Mouse (Mus musculus): Measurements from ENCODE around the gene Prdm5. TPM values are rescaled to one million over a fixed set of nuclear protein-coding genes. Genes with fewer than 3 reads are reported as not detected.
A peak's percentile ranks its signal among the peaks of the same experiment; 100 is the strongest.

Prdm5 gene
- polyA plus RNA-seq, 1 experiment from 2014 or later = 5.7 TPM

DNA sequence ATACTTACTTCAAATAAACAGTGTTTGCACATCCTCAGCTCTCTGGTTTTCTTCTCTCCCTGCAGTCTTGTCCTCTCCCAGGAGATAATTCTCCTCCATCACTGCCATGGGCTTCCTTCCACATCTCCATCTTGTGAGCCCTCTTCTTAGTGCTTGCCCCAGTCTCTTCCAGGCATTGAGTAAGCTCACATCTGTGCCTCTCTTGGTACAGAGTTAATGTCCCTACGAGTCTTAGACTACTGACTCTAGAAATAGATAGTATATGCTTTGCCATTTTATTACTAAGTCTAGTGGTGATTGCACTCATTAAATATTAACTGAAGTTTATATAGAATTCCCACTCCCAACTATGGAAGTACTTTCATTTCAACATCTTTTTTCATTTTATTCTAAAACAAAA is 154.0 kb downstream of the Prdm5 start:
- peak; percentile 41; the same call in 1 of the 2 replicates for ATAC-seq (ENCODE audit: low FRiP score, low TSS enrichment)
- 9% methylated on average over 1 of the region's 1 CpGs for WGBS
- H3K27ac ChIP-seq (replicated peaks; ENCODE audit: low read depth, low read length) = no peak overlapping the region
- no peaks in the 10 kb centered on the region for H3K27me3 ChIP-seq (ENCODE audit: control insufficient read depth, insufficient read depth, low read length)
- H3K4me1 ChIP-seq (ENCODE audit: control insufficient read depth, insufficient read depth, low read length) = 0 out of 2 replicates have a peak, but pooled peaks cover 3% of the 10 kb centered on the region
- no peak overlapping the region for H3K4me3 ChIP-seq (replicated peaks; ENCODE audit: low read depth, low read length)
- DNase-seq = no peak
- H3K9ac ChIP-seq (replicated peaks; ENCODE audit: low read length) = no peak overlapping the region
- no peaks in the 10 kb centered on the region for H3K36me3 ChIP-seq (ENCODE audit: control insufficient read depth, insufficient read depth, low read length)
- no peak overlapping the region for H3K4me2 ChIP-seq (ENCODE audit: low read length)
- no peaks in the 10 kb centered on the region for H3K9me3 ChIP-seq (ENCODE audit: control insufficient read depth, low read length)

DNA sequence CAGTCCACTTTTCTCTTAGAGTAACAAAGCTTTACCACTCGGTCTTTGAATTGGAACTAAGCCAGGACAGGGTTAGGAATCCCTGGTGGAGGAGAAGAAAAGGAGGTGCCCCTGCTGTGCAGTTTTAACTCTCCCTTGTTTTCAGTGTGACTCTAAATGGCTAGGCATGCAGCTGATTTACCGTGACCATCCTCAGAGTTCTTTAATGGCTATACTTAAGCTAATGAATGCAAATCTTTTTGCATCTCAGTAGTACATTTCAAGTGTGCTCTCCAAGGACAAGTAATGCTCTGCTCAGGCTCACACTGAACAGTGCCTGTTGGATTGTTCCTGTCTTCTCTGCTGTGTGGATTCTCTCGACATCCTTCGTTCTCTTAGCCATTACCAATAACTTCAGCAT is 154.4 kb downstream of the Prdm5 start:
- H3K4me3 ChIP-seq (replicated peaks; ENCODE audit: low read depth, low read length) = no peak overlapping the region
- 4% methylated on average over 4 of the region's 4 CpGs for WGBS
- H3K9me3 ChIP-seq (ENCODE audit: control insufficient read depth, low read length) = no peaks in the 10 kb centered on the region
- DNase-seq = peak; percentile 63
- H3K9ac ChIP-seq (replicated peaks; ENCODE audit: low read length) = no peak overlapping the region
- H3K27ac ChIP-seq (replicated peaks; ENCODE audit: low read depth, low read length) = no peak overlapping the region
- no peaks in the 10 kb centered on the region for H3K36me3 ChIP-seq (ENCODE audit: control insufficient read depth, insufficient read depth, low read length)
- no peaks in the 10 kb centered on the region for H3K27me3 ChIP-seq (ENCODE audit: control insufficient read depth, insufficient read depth, low read length)
- ATAC-seq (ENCODE audit: low FRiP score, low TSS enrichment) = peak; percentile 72; the same call in 1 of the 2 replicates
- H3K4me2 ChIP-seq (ENCODE audit: low read length) = no peak overlapping the region
- 0 out of 2 replicates have a peak, but pooled peaks cover 3% of the 10 kb centered on the region for H3K4me1 ChIP-seq (ENCODE audit: control insufficient read depth, insufficient read depth, low read length)

DNA sequence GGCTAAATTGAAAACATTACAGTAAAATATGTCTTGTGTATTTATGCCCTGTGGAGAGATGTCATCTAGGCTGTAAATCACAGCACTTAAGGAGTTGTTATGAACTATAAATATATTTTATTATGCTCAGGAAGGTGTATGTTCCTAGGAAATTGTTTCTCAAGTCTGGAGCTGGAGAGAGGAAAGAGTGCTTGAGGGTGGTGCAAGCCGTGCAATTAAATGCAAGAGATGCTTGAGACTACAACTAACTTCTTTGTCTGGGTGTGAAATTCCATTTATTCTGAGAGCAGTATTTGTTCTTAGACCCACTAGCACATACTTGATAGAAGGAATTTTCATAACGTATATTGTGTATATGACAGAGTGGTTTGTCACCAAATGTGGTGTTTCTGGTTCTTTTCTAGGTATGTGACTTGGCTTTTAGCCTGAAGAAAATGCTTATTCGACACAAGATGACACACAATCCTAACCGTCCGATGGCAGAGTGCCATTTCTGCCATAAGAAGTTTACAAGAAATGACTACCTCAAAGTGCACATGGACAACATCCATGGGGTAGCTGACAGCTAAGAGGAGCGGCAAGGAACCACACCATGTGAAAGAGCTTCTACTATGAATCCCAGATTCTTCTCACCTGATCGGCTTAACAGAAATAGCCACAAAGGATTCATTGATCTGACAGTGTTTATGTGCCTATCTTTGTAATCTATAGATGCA is 156.9 kb downstream of the Prdm5 start:
- no peaks in the 10 kb centered on the region for H3K27me3 ChIP-seq (ENCODE audit: control insufficient read depth, insufficient read depth, low read length)
- H3K4me1 ChIP-seq (ENCODE audit: control insufficient read depth, insufficient read depth, low read length) = 0 out of 2 replicates have a peak, but pooled peaks cover 3% of the 10 kb centered on the region
- no peak overlapping the region for H3K4me3 ChIP-seq (replicated peaks; ENCODE audit: low read depth, low read length)
- no peak overlapping the region for H3K9ac ChIP-seq (replicated peaks; ENCODE audit: low read length)
- WGBS = 93% methylated on average over 7 of the region's 7 CpGs
- no peaks in the 10 kb centered on the region for H3K9me3 ChIP-seq (ENCODE audit: control insufficient read depth, low read length)
- no peak for DNase-seq
- no peak overlapping the region for H3K27ac ChIP-seq (replicated peaks; ENCODE audit: low read depth, low read length)
- no peak overlapping the region for H3K4me2 ChIP-seq (ENCODE audit: low read length)
- no peak for ATAC-seq (ENCODE audit: low FRiP score, low TSS enrichment)
- H3K36me3 ChIP-seq (ENCODE audit: control insufficient read depth, insufficient read depth, low read length) = no peaks in the 10 kb centered on the region

DNA sequence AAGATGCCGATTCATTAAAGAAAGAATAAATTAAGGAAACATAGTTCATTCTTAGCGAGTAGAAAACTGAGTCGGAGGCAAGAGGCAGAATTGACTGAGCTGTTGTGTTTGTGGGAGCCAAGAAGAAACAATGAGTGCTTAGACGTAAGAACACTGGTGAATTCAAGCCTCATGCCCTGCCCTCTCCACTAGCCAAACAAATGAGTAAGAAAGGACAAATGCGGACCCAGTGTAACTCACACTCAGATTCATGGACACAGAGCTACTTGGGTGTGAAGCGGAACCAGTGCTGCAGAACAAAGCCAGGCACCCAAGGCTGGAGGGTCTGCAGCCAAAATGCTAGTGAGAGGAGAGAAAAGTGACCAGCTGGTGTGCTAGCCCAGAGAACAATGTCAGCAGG is 171.7 kb downstream of the Prdm5 start:
- Histone ChIP-seq H3K4me3 (replicated peaks; ENCODE audit: low read depth, low read length) (no peak overlapping the region), H3K4me1 (ENCODE audit: control insufficient read depth, insufficient read depth, low read length) (no peaks in the 10 kb centered on the region), H3K9ac (replicated peaks; ENCODE audit: low read length) (no peak overlapping the region), H3K36me3 (ENCODE audit: control insufficient read depth, insufficient read depth, low read length) (no peaks in the 10 kb centered on the region), H3K27me3 (ENCODE audit: control insufficient read depth, insufficient read depth, low read length) (no peaks in the 10 kb centered on the region), H3K27ac (replicated peaks; ENCODE audit: low read depth, low read length) (no peak overlapping the region), H3K4me2 (ENCODE audit: low read length) (no peak overlapping the region), H3K9me3 (ENCODE audit: control insufficient read depth, low read length) (no peaks in the 10 kb centered on the region)
- 71% methylated on average over 6 of the region's 6 CpGs for WGBS
- DNase-seq = no peak
- no peak for ATAC-seq (ENCODE audit: low FRiP score, low TSS enrichment)

DNA sequence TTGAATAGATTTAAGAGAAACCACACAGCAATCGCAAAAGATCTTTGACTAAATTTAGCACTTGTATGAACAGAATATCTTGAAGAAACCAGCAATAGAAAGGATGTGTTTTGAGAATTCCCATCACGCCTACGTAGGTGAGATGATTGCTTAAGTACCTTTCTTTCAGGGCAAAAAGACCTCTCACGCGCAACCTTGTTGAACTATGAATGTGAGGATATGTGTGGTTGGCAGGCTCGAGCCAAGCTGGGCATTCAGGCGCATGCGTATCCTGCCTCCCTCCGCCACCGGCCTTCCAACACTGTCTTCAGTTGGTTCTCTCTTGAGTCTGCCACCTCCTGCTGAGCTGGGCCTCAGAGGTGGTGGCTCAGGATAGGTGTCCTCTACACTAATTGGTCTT is 173.5 kb downstream of the Prdm5 start, which contains the start of gene 4930544G11Rik:
4930544G11Rik (plus strand) TSS at position 301 of the 400 bp plus-strand sequence.
- H3K27me3 ChIP-seq (ENCODE audit: control insufficient read depth, insufficient read depth, low read length) = no peaks in the 10 kb centered on the region
- no peak within 1 kb of the TSS for H3K9ac ChIP-seq (replicated peaks; ENCODE audit: low read length)
- WGBS = 93% methylated on average over 10 of the region's 10 CpGs
- DNase-seq = no peak
- no peak within 1 kb of the TSS for H3K4me2 ChIP-seq (ENCODE audit: low read length)
- no peak for ATAC-seq (ENCODE audit: low FRiP score, low TSS enrichment)
- no peaks in the 10 kb centered on the region for H3K36me3 ChIP-seq (ENCODE audit: control insufficient read depth, insufficient read depth, low read length)
- H3K4me1 ChIP-seq (ENCODE audit: control insufficient read depth, insufficient read depth, low read length) = no peaks in the 10 kb centered on the region
- H3K4me3 ChIP-seq (replicated peaks; ENCODE audit: low read depth, low read length) = no peak within 1 kb of the TSS
- no peak within 1 kb of the TSS for H3K27ac ChIP-seq (replicated peaks; ENCODE audit: low read depth, low read length)
- no peaks in the 10 kb centered on the region for H3K9me3 ChIP-seq (ENCODE audit: control insufficient read depth, low read length)

DNA sequence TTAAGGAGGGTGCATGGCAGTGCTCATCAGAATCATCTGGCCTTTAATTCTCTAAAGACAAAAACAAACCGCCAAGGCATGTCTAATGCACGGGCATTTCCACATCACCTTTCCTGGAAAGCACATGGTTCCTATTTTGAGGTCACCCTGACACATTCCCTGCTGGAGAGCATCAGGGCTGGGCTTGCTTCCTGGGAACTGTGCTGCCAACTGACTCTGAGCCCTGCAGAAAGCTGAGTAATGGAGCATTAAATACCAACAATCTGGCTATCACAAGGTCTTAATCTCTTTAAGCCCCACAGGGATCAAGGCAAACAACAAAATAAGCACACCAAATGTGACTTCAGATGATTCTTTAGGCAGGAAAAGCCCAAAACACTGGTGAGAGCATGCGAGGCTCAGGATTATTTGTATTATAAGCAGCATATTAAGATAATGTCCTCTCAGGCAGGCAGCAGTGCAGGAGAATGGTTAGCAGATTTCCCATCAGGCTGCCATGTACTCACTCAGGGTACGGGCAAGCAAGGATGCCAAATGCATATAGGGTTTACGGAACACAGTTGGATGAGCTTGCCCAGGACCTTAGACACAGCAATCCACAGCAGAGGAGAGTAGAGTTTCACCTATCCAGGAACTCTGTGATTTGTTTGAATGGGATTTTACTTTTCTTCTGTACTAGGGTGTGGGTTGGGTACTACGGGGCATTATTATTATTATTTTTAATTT is 190.8 kb downstream of the Prdm5 start:
- Histone ChIP-seq H3K27ac (replicated peaks; ENCODE audit: low read depth, low read length) (no peak overlapping the region), H3K9me3 (ENCODE audit: control insufficient read depth, low read length) (no peaks in the 10 kb centered on the region), H3K4me2 (ENCODE audit: low read length) (no peak overlapping the region), H3K27me3 (ENCODE audit: control insufficient read depth, insufficient read depth, low read length) (no peaks in the 10 kb centered on the region), H3K9ac (replicated peaks; ENCODE audit: low read length) (no peak overlapping the region), H3K4me3 (replicated peaks; ENCODE audit: low read depth, low read length) (no peak overlapping the region), H3K4me1 (ENCODE audit: control insufficient read depth, insufficient read depth, low read length) (peaks cover 6% of the 10 kb centered on the region; the same call in 1 of the 2 replicates), H3K36me3 (ENCODE audit: control insufficient read depth, insufficient read depth, low read length) (no peaks in the 10 kb centered on the region)
- ATAC-seq (ENCODE audit: low FRiP score, low TSS enrichment) (peak; percentile 62), DNase-seq (peak; percentile 48)
- WGBS = 47% methylated on average over 6 of the region's 6 CpGs

DNA sequence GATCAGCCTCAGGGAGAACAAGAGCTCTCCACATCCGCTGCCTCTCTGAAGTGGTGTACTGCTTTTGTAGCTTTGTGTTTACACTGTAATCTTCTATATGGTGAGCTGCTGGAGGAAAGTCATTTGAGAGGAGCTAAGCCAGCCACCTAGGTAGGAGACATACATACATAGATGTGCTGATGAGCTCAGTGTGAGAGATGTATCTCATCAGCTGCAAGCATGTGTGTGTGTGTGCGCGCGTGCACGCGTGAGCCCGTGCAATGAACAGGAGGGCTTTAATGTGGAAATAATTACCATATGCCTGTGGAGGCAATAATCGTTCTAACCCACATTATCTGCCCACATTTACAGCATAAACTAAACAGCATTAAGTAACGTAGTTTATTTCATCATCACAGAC is 191.6 kb downstream of the Prdm5 start:
- peaks cover 6% of the 10 kb centered on the region; the same call in 1 of the 2 replicates for H3K4me1 ChIP-seq (ENCODE audit: control insufficient read depth, insufficient read depth, low read length)

More for the DNA sequence above, 191.6 kb downstream of the Prdm5 start:
- ATAC-seq (ENCODE audit: low FRiP score, low TSS enrichment) = no peak
- 85% methylated on average over 9 of the region's 9 CpGs for WGBS
- Histone ChIP-seq H3K9me3 (ENCODE audit: control insufficient read depth, low read length) (no peaks in the 10 kb centered on the region), H3K4me2 (ENCODE audit: low read length) (no peak overlapping the region), H3K4me3 (replicated peaks; ENCODE audit: low read depth, low read length) (no peak overlapping the region), H3K36me3 (ENCODE audit: control insufficient read depth, insufficient read depth, low read length) (no peaks in the 10 kb centered on the region), H3K27me3 (ENCODE audit: control insufficient read depth, insufficient read depth, low read length) (no peaks in the 10 kb centered on the region), H3K9ac (replicated peaks; ENCODE audit: low read length) (no peak overlapping the region), H3K27ac (replicated peaks; ENCODE audit: low read depth, low read length) (no peak overlapping the region)
- no peak for DNase-seq

All from midbrain, embryonic 14.5 days (tissue).